Mouse (Mus musculus): ENCODE measurements around the gene Chd4.

Gene Chd4

GRCm38 (mm10) chr6:125139747-125140146 is 44.0 kb downstream of the Chd4 start:
- no peak for DNase-seq (ENCODE audit: low spot score in 2 of 2)

- no peak for DNase-seq (ENCODE audit: low spot score in 2 of 2)
Measured at GRCm38 (mm10) chr6:125142436-125142835, 46.7 kb downstream of the Chd4 start.

- DNase-seq (ENCODE audit: low spot score in 2 of 2): no peak
Measured at GRCm38 (mm10) chr6:125143128-125143527, 47.3 kb downstream of the Chd4 start.

- DNase-seq (ENCODE audit: low spot score in 2 of 2): no peak
Measured at GRCm38 (mm10) chr6:125143904-125144303, 48.1 kb downstream of the Chd4 start.

GRCm38 (mm10) chr6:125145001-125145400 is 49.2 kb downstream of the Chd4 start, which contains the start of gene Iffo1:
TSS of gene Iffo1 (plus strand) at chr6:125145241.
- DNase-seq (ENCODE audit: low spot score in 2 of 2): peak; percentile 86 to 89

GRCm38 (mm10) chr6:125145479-125145951 is 49.7 kb downstream of the Chd4 start:
- DNase-seq (ENCODE audit: low spot score in 2 of 2): no peak

- DNase-seq (ENCODE audit: low spot score in 2 of 2): no peak
Measured at GRCm38 (mm10) chr6:125146148-125146547, 50.4 kb downstream of the Chd4 start.

GRCm38 (mm10) chr6:125146797-125147196 is 51.0 kb downstream of the Chd4 start:
- peak in 1 of 2 experiments; percentile 35 for DNase-seq (ENCODE audit: low spot score in 2 of 2)

- DNase-seq (ENCODE audit: low spot score in 2 of 2): no peak
Measured at GRCm38 (mm10) chr6:125147329-125147728, 51.5 kb downstream of the Chd4 start.

GRCm38 (mm10) chr6:125148251-125148925 is 52.6 kb downstream of the Chd4 start:
- no peak for DNase-seq (ENCODE audit: low spot score in 2 of 2)

- DNase-seq (ENCODE audit: low spot score in 2 of 2): no peak
Measured at GRCm38 (mm10) chr6:125148926-125149568, 53.3 kb downstream of the Chd4 start.

- no peak for DNase-seq (ENCODE audit: low spot score in 2 of 2)
Measured at GRCm38 (mm10) chr6:125149569-125149950, 53.8 kb downstream of the Chd4 start.

GRCm38 (mm10) chr6:125152212-125153017 is 56.6 kb downstream of the Chd4 start:
- DNase-seq (ENCODE audit: low spot score in 2 of 2): no peak

GRCm38 (mm10) chr6:125153018-125153389 is 57.2 kb downstream of the Chd4 start:
- no peak for DNase-seq (ENCODE audit: low spot score in 2 of 2)

- DNase-seq (ENCODE audit: low spot score in 2 of 2): no peak
Measured at GRCm38 (mm10) chr6:125153682-125154081, 57.9 kb downstream of the Chd4 start.

GRCm38 (mm10) chr6:125154550-125154949 is 58.8 kb downstream of the Chd4 start:
- no peak for DNase-seq (ENCODE audit: low spot score in 2 of 2)

- no peak for DNase-seq (ENCODE audit: low spot score in 2 of 2)
Measured at GRCm38 (mm10) chr6:125155262-125155661, 59.5 kb downstream of the Chd4 start.

GRCm38 (mm10) chr6:125156491-125156890 is 60.7 kb downstream of the Chd4 start:
- no peak for DNase-seq (ENCODE audit: low spot score in 2 of 2)

GRCm38 (mm10) chr6:125156903-125157614 is 61.3 kb downstream of the Chd4 start:
- no peak for DNase-seq (ENCODE audit: low spot score in 2 of 2)

GRCm38 (mm10) chr6:125158944-125159492 is 63.2 kb downstream of the Chd4 start:
- no peak for DNase-seq (ENCODE audit: low spot score in 2 of 2)

GRCm38 (mm10) chr6:125159773-125160557 is 64.2 kb downstream of the Chd4 start:
- no peak for DNase-seq (ENCODE audit: low spot score in 2 of 2)

Data from spleen, postnatal 36 days (tissue).